Mouse (Mus musculus): ENCODE results near the gene Asb1.

Gene Asb1

GRCm38 (mm10) chr1:91540271-91540826, at the start of gene Asb1:
Asb1 (plus strand) TSS chr1:91540544.
- peak; percentile 90 for DNase-seq (ENCODE audit: low spot score in 2 of 2)

GRCm38 (mm10) chr1:91492740-91493139, 47.6 kb upstream of the Asb1 start:
- no peak for DNase-seq (ENCODE audit: low spot score in 2 of 2)

- no peak for DNase-seq (ENCODE audit: low spot score in 2 of 2)
Observed at GRCm38 (mm10) chr1:91493938-91494337, 46.4 kb upstream of the Asb1 start.

GRCm38 (mm10) chr1:91494457-91495140, 45.7 kb upstream of the Asb1 start, which contains the start of gene Traf3ip1:
Traf3ip1 (plus strand) TSS chr1:91494647.
- peak; percentile 78 to 82 for DNase-seq (ENCODE audit: low spot score in 2 of 2)

- no peak for DNase-seq (ENCODE audit: low spot score in 2 of 2)
Observed at GRCm38 (mm10) chr1:91495321-91495720, 45.0 kb upstream of the Asb1 start.

- no peak for DNase-seq (ENCODE audit: low spot score in 2 of 2)
Observed at GRCm38 (mm10) chr1:91498579-91498978, 41.8 kb upstream of the Asb1 start.

GRCm38 (mm10) chr1:91504615-91505014, 35.7 kb upstream of the Asb1 start:
- DNase-seq (ENCODE audit: low spot score in 2 of 2): no peak

- DNase-seq (ENCODE audit: low spot score in 2 of 2): no peak
Observed at GRCm38 (mm10) chr1:91514916-91515315, 25.4 kb upstream of the Asb1 start.

GRCm38 (mm10) chr1:91515642-91516041, 24.7 kb upstream of the Asb1 start:
- DNase-seq (ENCODE audit: low spot score in 2 of 2): no peak

- peak in 1 of 2 experiments; percentile 59 for DNase-seq (ENCODE audit: low spot score in 2 of 2)
Observed at GRCm38 (mm10) chr1:91523759-91524158, 16.6 kb upstream of the Asb1 start.

GRCm38 (mm10) chr1:91525838-91526237, 14.5 kb upstream of the Asb1 start:
- no peak for DNase-seq (ENCODE audit: low spot score in 2 of 2)

GRCm38 (mm10) chr1:91530166-91530565, 10.2 kb upstream of the Asb1 start:
- no peak for DNase-seq (ENCODE audit: low spot score in 2 of 2)

- no peak for DNase-seq (ENCODE audit: low spot score in 2 of 2)
Observed at GRCm38 (mm10) chr1:91532243-91532642, 8.1 kb upstream of the Asb1 start.

GRCm38 (mm10) chr1:91532892-91533291, 7.5 kb upstream of the Asb1 start:
- no peak for DNase-seq (ENCODE audit: low spot score in 2 of 2)

- no peak for DNase-seq (ENCODE audit: low spot score in 2 of 2)
Observed at GRCm38 (mm10) chr1:91533483-91533882, 6.9 kb upstream of the Asb1 start.

GRCm38 (mm10) chr1:91533961-91534723, 6.2 kb upstream of the Asb1 start:
- DNase-seq (ENCODE audit: low spot score in 2 of 2): no peak

GRCm38 (mm10) chr1:91537786-91538569, 2.4 kb upstream of the Asb1 start:
- no peak for DNase-seq (ENCODE audit: low spot score in 2 of 2)

GRCm38 (mm10) chr1:91538570-91538929, 1.8 kb upstream of the Asb1 start:
- DNase-seq (ENCODE audit: low spot score in 2 of 2): no peak

- DNase-seq (ENCODE audit: low spot score in 2 of 2): no peak
Observed at GRCm38 (mm10) chr1:91539246-91539645, 1.1 kb upstream of the Asb1 start.

- DNase-seq (ENCODE audit: low spot score in 2 of 2): peak in 1 of 2 experiments; percentile 12
Observed at GRCm38 (mm10) chr1:91539704-91540270, 557 bp upstream of the Asb1 start.

GRCm38 (mm10) chr1:91541042-91541592, 773 bp downstream of the Asb1 start:
- DNase-seq (ENCODE audit: low spot score in 2 of 2): no peak

Measured in frontal cortex, postnatal 14 days (tissue).